Mouse (Mus musculus) thymus, postnatal 4 days (tissue): ENCODE measurements around the gene Sh3bgrl3.
"Not testable (repeated sequence)": the region's sequence is repeated elsewhere in the genome, so short reads cannot be mapped to it uniquely, and the experiment has no call there.

ENCODE experiments used
- DNase-seq: peaks from one replicate; pipeline ENCODE4 v3.0.0; 2021

Sh3bgrl3 gene

GRCm38 (mm10) chr4:134128221-134128982 is at the start of gene Sh3bgrl3:
Sh3bgrl3 (minus strand) TSS chr4:134128789.
- peak; percentile 94 for DNase-seq

GRCm38 (mm10) chr4:134172391-134172790 is 43.8 kb upstream of the Sh3bgrl3 start:
- no peak for DNase-seq

- DNase-seq: no peak
Measured at GRCm38 (mm10) chr4:134166906-134167305, 38.3 kb upstream of the Sh3bgrl3 start.

- DNase-seq: peak; percentile 38
Measured at GRCm38 (mm10) chr4:134165548-134166465, 37.2 kb upstream of the Sh3bgrl3 start.

- no peak for DNase-seq
Measured at GRCm38 (mm10) chr4:134165024-134165423, 36.4 kb upstream of the Sh3bgrl3 start.

- DNase-seq: no peak
Measured at GRCm38 (mm10) chr4:134164591-134164990, 36.0 kb upstream of the Sh3bgrl3 start.

GRCm38 (mm10) chr4:134160071-134160470 is 31.5 kb upstream of the Sh3bgrl3 start:
- DNase-seq: peak; percentile 56

- DNase-seq: no peak
Measured at GRCm38 (mm10) chr4:134158774-134159173, 30.2 kb upstream of the Sh3bgrl3 start.

- DNase-seq: no peak
Measured at GRCm38 (mm10) chr4:134157558-134157957, 29.0 kb upstream of the Sh3bgrl3 start.

- no peak for DNase-seq
Measured at GRCm38 (mm10) chr4:134156744-134157143, 28.2 kb upstream of the Sh3bgrl3 start.

GRCm38 (mm10) chr4:134155961-134156465 is 27.4 kb upstream of the Sh3bgrl3 start:
- DNase-seq: no peak

- DNase-seq: no peak
Measured at GRCm38 (mm10) chr4:134155531-134155930, 26.9 kb upstream of the Sh3bgrl3 start.

- no peak for DNase-seq
Measured at GRCm38 (mm10) chr4:134154354-134154753, 25.8 kb upstream of the Sh3bgrl3 start.

- DNase-seq: no peak
Measured at GRCm38 (mm10) chr4:134153656-134154055, 25.1 kb upstream of the Sh3bgrl3 start.

GRCm38 (mm10) chr4:134152112-134152511 is 23.5 kb upstream of the Sh3bgrl3 start:
- DNase-seq: no peak

- no peak for DNase-seq
Measured at GRCm38 (mm10) chr4:134149389-134149788, 20.8 kb upstream of the Sh3bgrl3 start.

- DNase-seq: not testable (repeated sequence)
Measured at GRCm38 (mm10) chr4:134144297-134144696, 15.7 kb upstream of the Sh3bgrl3 start.

- DNase-seq: no peak
Measured at GRCm38 (mm10) chr4:134138857-134139256, 10.3 kb upstream of the Sh3bgrl3 start.

GRCm38 (mm10) chr4:134136280-134136926 is 7.8 kb upstream of the Sh3bgrl3 start:
- DNase-seq: no peak

- no peak for DNase-seq
Measured at GRCm38 (mm10) chr4:134132519-134133095, 4.0 kb upstream of the Sh3bgrl3 start.

GRCm38 (mm10) chr4:134132117-134132516 is 3.5 kb upstream of the Sh3bgrl3 start:
- DNase-seq: no peak

GRCm38 (mm10) chr4:134129482-134129881 is 893 bp upstream of the Sh3bgrl3 start:
- DNase-seq: peak; percentile 43

- peak; percentile 75 for DNase-seq
Measured at GRCm38 (mm10) chr4:134128983-134129362, 384 bp upstream of the Sh3bgrl3 start.
